Mouse (Mus musculus) CH12.LX (cell line): ENCODE data around the gene Syne1. TPM values are rescaled to one million over a fixed set of nuclear protein-coding genes. Genes with fewer than 3 reads are reported as not detected.

ENCODE experiments used
- DNase-seq: peaks from one replicate; pipeline ENCODE4 v3.0.0-alpha.2; 2013; ENCODE audit errors: extremely low read depth
- H3K27ac ChIP-seq: 2 replicates; pipeline ENCODE4 v1.5.1; 2012; ENCODE audit warnings: low read depth, mild to moderate bottlenecking, control low read depth, moderate library complexity; ENCODE audit not compliant: insufficient read depth
- H3K27me3 ChIP-seq: replicated peaks from 2 replicates; pipeline ENCODE3; 2012; ENCODE audit warnings: inconsistent platforms
- H3K36me3 ChIP-seq, 2 experiments: replicated peaks in 1 of 2; 2 replicates each; pipeline versions ENCODE3 to v1.6.1; 2012; ENCODE audit warnings: inconsistent platforms in 1 of 2, low read length in 1 of 2, mild to moderate bottlenecking in 1 of 2, mixed read lengths in 1 of 2, moderate library complexity in 1 of 2; ENCODE audit not compliant: control insufficient read depth in 1 of 2, insufficient read depth in 1 of 2
- H3K4me1 ChIP-seq, 2 experiments: 2 replicates each; pipeline ENCODE4 v1.6.1; 2012; ENCODE audit warnings: inconsistent platforms in 1 of 2, moderate library complexity in 1 of 2; ENCODE audit not compliant: insufficient read depth in 2 of 2, control insufficient read depth in 1 of 2
- H3K4me2 ChIP-seq: 2 replicates; pipeline ENCODE4 v1.6.1; 2012; ENCODE audit warnings: low read depth, mild to moderate bottlenecking, control low read depth; ENCODE audit not compliant: poor library complexity, insufficient read depth, severe bottlenecking
- H3K4me3 ChIP-seq, 3 experiments: fragments of 150-350 bp in 1 of 3; sonication (generic) in 1 of 3; replicated peaks in 1 of 3; 2 replicates each; pipeline versions ENCODE3 to v1.5.1; 2011 to 2012; ENCODE audit warnings: low read depth in 2 of 3, low read length in 2 of 3, mild to moderate bottlenecking in 2 of 3, moderate library complexity in 2 of 3, control low read depth in 1 of 3, improper control_type of control experiment in 1 of 3, inconsistent platforms in 1 of 3, mixed read lengths in 1 of 3; ENCODE audit not compliant: poor library complexity in 1 of 3
- H3K79me2 ChIP-seq: replicated peaks from 2 replicates; pipeline ENCODE4 v1.6.1; 2012; ENCODE audit warnings: mild to moderate bottlenecking, moderate library complexity; ENCODE audit not compliant: control insufficient read depth, poor library complexity, insufficient read depth, severe bottlenecking; ENCODE audit errors: extremely low read depth
- H3K9ac ChIP-seq: 2 replicates; pipeline ENCODE4 v1.6.1; 2012; ENCODE audit warnings: low read depth, mild to moderate bottlenecking, control low read depth, moderate library complexity; ENCODE audit not compliant: insufficient read depth
- H3K9me3 ChIP-seq: replicated peaks from 2 replicates; pipeline ENCODE3; 2012; ENCODE audit warnings: low read length, inconsistent platforms, mixed read lengths
- BHLHE40 ChIP-seq: IDR thresholded peaks from 2 replicates; pipeline ENCODE4 v1.6.1; 2011; ENCODE audit warnings: mild to moderate bottlenecking, low read depth, low read length, improper control_type of control experiment
- CHD1 ChIP-seq: IDR thresholded peaks from 2 replicates; pipeline ENCODE4 v1.6.1; 2012; ENCODE audit warnings: low read depth, low read length, improper control_type of control experiment, inconsistent platforms
- CHD2 ChIP-seq: IDR thresholded peaks from 2 replicates; pipeline ENCODE4 v1.6.1; 2011; ENCODE audit warnings: low read length, improper control_type of control experiment
- CTCF ChIP-seq, 2 experiments: IDR thresholded peaks in 1 of 2; conservative IDR thresholded peaks in 1 of 2; 2 replicates each; pipeline ENCODE4 v1.5.1; 2011 to 2012; ENCODE audit warnings: low read depth in 2 of 2, low read length in 2 of 2, improper control_type of control experiment in 1 of 2, inconsistent platforms in 1 of 2, mild to moderate bottlenecking in 1 of 2, moderate library complexity in 1 of 2
- E2F4 ChIP-seq: IDR thresholded peaks from 2 replicates; pipeline ENCODE4 v1.6.1; 2011; ENCODE audit warnings: low read depth, low read length, improper control_type of control experiment; ENCODE audit not compliant: insufficient replicate concordance
- ELF1 ChIP-seq: IDR thresholded peaks from 2 replicates; pipeline ENCODE4 v1.6.1; 2014; ENCODE audit warnings: low read depth, mild to moderate bottlenecking, inconsistent platforms, low read length, improper control_type of control experiment
- EP300 ChIP-seq: IDR thresholded peaks from 2 replicates; pipeline ENCODE4 v1.6.1; 2011; ENCODE audit warnings: low read length, improper control_type of control experiment
- ETS1 ChIP-seq: conservative IDR thresholded peaks from 2 replicates; pipeline ENCODE4 v1.6.1; 2012; ENCODE audit warnings: low read depth, mild to moderate bottlenecking, inconsistent platforms, low read length, improper control_type of control experiment, moderate library complexity
- GABPA ChIP-seq: IDR thresholded peaks from 2 replicates; pipeline ENCODE4 v1.6.1; 2012; ENCODE audit warnings: low read depth, low read length, improper control_type of control experiment, inconsistent platforms; ENCODE audit not compliant: insufficient replicate concordance
- HCFC1 ChIP-seq: IDR thresholded peaks from 2 replicates; pipeline ENCODE4 v1.6.1; 2012; ENCODE audit warnings: low read depth, mild to moderate bottlenecking, inconsistent platforms, low read length, improper control_type of control experiment
- IRF4 ChIP-seq: IDR thresholded peaks from 2 replicates; pipeline ENCODE4 v1.6.1; 2014; ENCODE audit warnings: low read depth, mild to moderate bottlenecking, inconsistent platforms, low read length, improper control_type of control experiment
- JUN ChIP-seq: IDR thresholded peaks from 2 replicates; pipeline ENCODE4 v1.6.1; 2011; ENCODE audit warnings: low read depth, mild to moderate bottlenecking, low read length, improper control_type of control experiment, moderate library complexity; ENCODE audit not compliant: insufficient read depth
- JUND ChIP-seq: conservative IDR thresholded peaks from 2 replicates; pipeline ENCODE4 v1.6.1; 2011; ENCODE audit warnings: low read depth, low read length, improper control_type of control experiment
- KAT2A ChIP-seq: IDR thresholded peaks from 2 replicates; pipeline ENCODE4 v1.6.1; 2012; ENCODE audit warnings: low read length, improper control_type of control experiment, inconsistent platforms; ENCODE audit not compliant: insufficient replicate concordance
- MAFK ChIP-seq: IDR thresholded peaks from 2 replicates; pipeline ENCODE4 v1.6.1; 2011; ENCODE audit warnings: low read length, improper control_type of control experiment; ENCODE audit not compliant: insufficient replicate concordance
- MAX ChIP-seq: IDR thresholded peaks from 2 replicates; pipeline ENCODE4 v1.6.1; 2011; ENCODE audit warnings: low read length, improper control_type of control experiment
- MAZ ChIP-seq: IDR thresholded peaks from 2 replicates; pipeline ENCODE4 v1.6.1; 2012; ENCODE audit warnings: low read depth, mild to moderate bottlenecking, inconsistent platforms, low read length, improper control_type of control experiment, moderate library complexity
- MEF2A ChIP-seq: IDR thresholded peaks from 2 replicates; pipeline ENCODE4 v1.6.1; 2014; ENCODE audit warnings: low read depth, mild to moderate bottlenecking, inconsistent platforms, low read length, improper control_type of control experiment, borderline replicate concordance
- MXI1 ChIP-seq: IDR thresholded peaks from 2 replicates; pipeline ENCODE4 v1.6.1; 2011; ENCODE audit warnings: mild to moderate bottlenecking, low read depth, low read length, improper control_type of control experiment
- MYC ChIP-seq: IDR thresholded peaks from 2 replicates; pipeline ENCODE4 v1.6.1; 2011; ENCODE audit warnings: low read depth, mild to moderate bottlenecking, improper control_type of control experiment, low read length
- NELFE ChIP-seq: IDR thresholded peaks from 2 replicates; pipeline ENCODE4 v1.6.1; 2011; ENCODE audit warnings: low read depth, low read length, improper control_type of control experiment
- NRF1 ChIP-seq: IDR thresholded peaks from 2 replicates; pipeline ENCODE4 v1.6.1; 2014; ENCODE audit warnings: low read depth, mild to moderate bottlenecking, inconsistent platforms, low read length, improper control_type of control experiment, moderate library complexity
- PAX5 ChIP-seq: IDR thresholded peaks from 2 replicates; pipeline ENCODE4 v1.6.1; 2012; ENCODE audit warnings: low read length, inconsistent platforms, mixed read lengths
- POLR2A ChIP-seq: IDR thresholded peaks from 2 replicates; pipeline ENCODE4 v1.6.1; 2011; ENCODE audit warnings: low read depth, mild to moderate bottlenecking, improper control_type of control experiment, low read length
- POLR2AphosphoS2 ChIP-seq: IDR thresholded peaks from 2 replicates; pipeline ENCODE4 v1.6.1; 2011; ENCODE audit warnings: low read depth, low read length, improper control_type of control experiment
- RAD21 ChIP-seq: IDR thresholded peaks from 2 replicates; pipeline ENCODE4 v1.6.1; 2011; ENCODE audit warnings: low read depth, mild to moderate bottlenecking, low read length, improper control_type of control experiment, moderate library complexity
- RCOR1 ChIP-seq: conservative IDR thresholded peaks from 2 replicates; pipeline ENCODE4 v1.6.1; 2012; ENCODE audit warnings: low read depth, mild to moderate bottlenecking, inconsistent platforms, low read length, improper control_type of control experiment
- SIN3A ChIP-seq: IDR thresholded peaks from 2 replicates; pipeline ENCODE4 v1.6.1; 2012; ENCODE audit warnings: low read length, improper control_type of control experiment, inconsistent platforms
- SMC3 ChIP-seq: IDR thresholded peaks from 2 replicates; pipeline ENCODE4 v1.6.1; 2011; ENCODE audit warnings: low read depth, low read length, improper control_type of control experiment
- TBP ChIP-seq: conservative IDR thresholded peaks from 2 replicates; pipeline ENCODE4 v1.6.1; 2011; ENCODE audit warnings: low read depth, low read length, improper control_type of control experiment
- TCF12 ChIP-seq: IDR thresholded peaks from 2 replicates; pipeline ENCODE4 v1.6.1; 2014; ENCODE audit warnings: low read depth, mild to moderate bottlenecking, inconsistent platforms, low read length, improper control_type of control experiment
- UBTF ChIP-seq: IDR thresholded peaks from 2 replicates; pipeline ENCODE4 v1.6.1; 2012; ENCODE audit warnings: low read depth, mild to moderate bottlenecking, inconsistent platforms, low read length, improper control_type of control experiment, moderate library complexity
- USF1 ChIP-seq: IDR thresholded peaks from 2 replicates; pipeline ENCODE4 v1.6.1; 2014; ENCODE audit warnings: low read depth, mild to moderate bottlenecking, inconsistent platforms, low read length, improper control_type of control experiment
- USF2 ChIP-seq: conservative IDR thresholded peaks from 2 replicates; pipeline ENCODE4 v1.6.1; 2011; ENCODE audit warnings: low read depth, low read length, improper control_type of control experiment
- ZC3H11A ChIP-seq: IDR thresholded peaks from 2 replicates; pipeline ENCODE4 v1.6.1; 2012; ENCODE audit warnings: low read depth, mild to moderate bottlenecking, inconsistent platforms, low read length, improper control_type of control experiment
- ZKSCAN1 ChIP-seq: IDR thresholded peaks from 2 replicates; pipeline ENCODE4 v1.6.1; 2012; ENCODE audit warnings: low read depth, inconsistent platforms, low read length, improper control_type of control experiment, borderline replicate concordance
- ZMIZ1 ChIP-seq: IDR thresholded peaks from 2 replicates; pipeline ENCODE4 v1.6.1; 2012; ENCODE audit warnings: low read depth, mild to moderate bottlenecking, inconsistent platforms, low read length, improper control_type of control experiment
- ZNF384 ChIP-seq: IDR thresholded peaks from 2 replicates; pipeline ENCODE4 v1.6.1; 2012; ENCODE audit warnings: low read depth, low read length, improper control_type of control experiment, inconsistent platforms
- dilution Hi-C: fragments of 300-500 bp; cut with MboI; formaldehyde crosslinking; loops from 2 replicates; pipeline ENCODE4 v1.14.3; 2020; ENCODE audit warnings: low sequenced_read_pairs; ENCODE audit not compliant: extremely low pct_unique_long_range_greater_than_20kb, extremely low pct_ligation_motif_present
- in situ Hi-C: fragments of 300-500 bp; cut with MboI; formaldehyde crosslinking; loops from 3 replicates; pipeline ENCODE4 v1.14.3; 2019; ENCODE audit warnings: low sequenced_read_pairs, low pct_ligation_motif_present, low pct_unique_long_range_greater_than_20kb, mixed read lengths
- polyA plus RNA-seq: library from polyadenylated mRNA; unstranded; fragments of >175 nt; gene quantifications from 2 replicates; pipeline ENCODE4 v1.2.1, GENCODE M21; 2012; ENCODE audit warnings: low read depth; ENCODE audit not compliant: insufficient read length
- total RNA-seq, 2 experiments: library from RNA; depleted of rRNA; stranded (reverse); fragments of 300-350 nt in 1 of 2; fragments of >200 nt in 1 of 2; gene quantifications; 2 replicates each; pipeline ENCODE4 v1.2.3; 2012 to 2014

Syne1 gene
- total and polyA plus RNA-seq, 3 experiments: 3.1 to 7.6 (median 3.6) TPM

- H3K27ac ChIP-seq: no peak overlapping the region
- H3K9ac ChIP-seq: no peak overlapping the region
- H3K36me3 ChIP-seq: peaks cover 0 to 27% of the 10 kb centered on the region in 2 experiments
- H3K79me2 ChIP-seq: no peaks in the 10 kb centered on the region
- H3K27me3 ChIP-seq: no peaks in the 10 kb centered on the region
- H3K4me2 ChIP-seq: peak overlapping the region; percentile 40
- no peak for DNase-seq
- dilution Hi-C loops: no loop called here
- H3K4me3 ChIP-seq: no peak overlapping the region
- TF ChIP-seq ZNF384 (no peak), SMC3 (no peak), EP300 (peak; percentile 75), JUND (peak; percentile 79), JUN (peak; percentile 60; the same call in 1 of the 2 replicates), RAD21 (no peak), TCF12 (peak; percentile 44; the same call in 1 of the 2 replicates), BHLHE40 (peak; percentile 28; the same call in 1 of the 2 replicates), SIN3A (0 out of 2 replicates have a peak, but pooled peaks have one; percentile 33), NRF1 (no peak), POLR2A (no peak), USF1 (no peak), MAZ (no peak), MAX (no peak), KAT2A (no peak), ETS1 (0 out of 2 replicates have a peak, but pooled peaks have one; percentile 10), ZMIZ1 (no peak), MAFK (no peak), PAX5 (no peak), GABPA (no peak), ZC3H11A (no peak), UBTF (no peak), ELF1 (peak; percentile 65), RCOR1 (no peak; the same call in 1 of the 2 replicates), CHD2 (no peak), POLR2AphosphoS2 (no peak), ZKSCAN1 (no peak), MXI1 (no peak), TBP (no peak), NELFE (no peak), E2F4 (no peak), CHD1 (no peak), CTCF (conservative IDR thresholded peaks at IDR 0.05 in 1 of 2, IDR thresholded peaks at IDR 0.05 in 1 of 2; ENCODE audit: low read depth in 2 of 2, low read length in 2 of 2) (no peak), HCFC1 (no peak), USF2 (no peak), IRF4 (peak; percentile 84), MYC (no peak), MEF2A (no peak)
- H3K9me3 ChIP-seq: no peaks in the 10 kb centered on the region
- H3K4me1 ChIP-seq: no peaks in the 10 kb centered on the region
- in situ Hi-C loops: no loop called here
These were observed 495.0 kb downstream of the Syne1 start for GRCm38 (mm10) chr10:5056243-5056735.
